Mouse (Mus musculus) telencephalon, adult 2 months (tissue): ENCODE data around the gene Ndufs8.
"Not testable (repeated sequence)": the region's sequence is repeated elsewhere in the genome, so short reads cannot be mapped to it uniquely, and the experiment has no call there.

ENCODE experiments used
- DNase-seq: peaks from one replicate; pipeline ENCODE4 v3.0.0-alpha.2; 2011; ENCODE audit warnings: low read depth, low spot score

The Ndufs8 gene

GRCm38 (mm10) chr19:3912337-3913204, at the start of gene Ndufs8:
Gene Ndufs8 (minus strand): TSS chr19:3912774.
- DNase-seq, result peak; percentile 99

GRCm38 (mm10) chr19:3961805-3962204, 49.2 kb upstream of the Ndufs8 start:
- DNase-seq, result not testable (repeated sequence)

- DNase-seq, result no peak
Observed at GRCm38 (mm10) chr19:3960211-3960610, 47.6 kb upstream of the Ndufs8 start.

GRCm38 (mm10) chr19:3959030-3959429, 46.5 kb upstream of the Ndufs8 start:
- no peak for DNase-seq

- DNase-seq, result no peak
Observed at GRCm38 (mm10) chr19:3958470-3958869, 45.9 kb upstream of the Ndufs8 start, which contains the start of gene Aldh3b3. Gene Aldh3b3 (plus strand): TSS chr19:3958645.

GRCm38 (mm10) chr19:3957296-3958036, 44.9 kb upstream of the Ndufs8 start:
- DNase-seq, result not testable (repeated sequence)

- DNase-seq, result no peak
Observed at GRCm38 (mm10) chr19:3955804-3956203, 43.2 kb upstream of the Ndufs8 start.

GRCm38 (mm10) chr19:3955033-3955432, 42.5 kb upstream of the Ndufs8 start:
- no peak for DNase-seq

- no peak for DNase-seq
Observed at GRCm38 (mm10) chr19:3952099-3952498, 39.5 kb upstream of the Ndufs8 start.

- DNase-seq, result no peak
Observed at GRCm38 (mm10) chr19:3951461-3951860, 38.9 kb upstream of the Ndufs8 start.

GRCm38 (mm10) chr19:3950331-3950730, 37.8 kb upstream of the Ndufs8 start:
- DNase-seq, result no peak

- no peak for DNase-seq
Observed at GRCm38 (mm10) chr19:3948546-3948945, 36.0 kb upstream of the Ndufs8 start.

GRCm38 (mm10) chr19:3947813-3948212, 35.2 kb upstream of the Ndufs8 start:
- DNase-seq, result no peak

- no peak for DNase-seq
Observed at GRCm38 (mm10) chr19:3946715-3947114, 34.1 kb upstream of the Ndufs8 start.

- no peak for DNase-seq
Observed at GRCm38 (mm10) chr19:3945872-3946564, 33.4 kb upstream of the Ndufs8 start.

- no peak for DNase-seq
Observed at GRCm38 (mm10) chr19:3942986-3943735, 30.6 kb upstream of the Ndufs8 start.

GRCm38 (mm10) chr19:3942315-3942714, 29.7 kb upstream of the Ndufs8 start:
- DNase-seq, result no peak

GRCm38 (mm10) chr19:3935896-3936850, 23.6 kb upstream of the Ndufs8 start:
- DNase-seq, result peak; percentile 21

GRCm38 (mm10) chr19:3935032-3935895, 22.7 kb upstream of the Ndufs8 start, which contains the start of gene Unc93b1:
Gene Unc93b1 (plus strand): TSS chr19:3935186.
- no peak for DNase-seq
